Mouse (Mus musculus): ENCODE measurements around the gene 7530416G11Rik.

The 7530416G11Rik gene

DNA sequence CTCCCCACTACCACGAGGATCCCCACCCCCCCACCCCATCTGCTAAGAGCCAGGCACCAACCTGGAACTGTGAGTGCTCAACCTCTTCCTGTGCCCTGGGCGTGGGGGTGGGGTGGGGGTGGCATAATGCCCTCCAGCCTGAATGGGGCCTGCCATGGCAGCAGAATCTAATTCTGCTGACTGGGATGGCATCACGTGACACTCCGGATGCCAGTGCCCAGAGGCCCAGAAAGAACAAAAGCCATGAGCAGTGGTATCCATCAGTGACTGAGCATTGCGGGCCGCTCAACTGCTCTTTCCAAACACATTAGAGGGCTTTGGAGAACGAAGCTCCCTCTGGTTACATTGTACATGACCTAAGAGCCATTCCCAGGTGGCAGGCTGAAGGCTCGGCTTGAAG, at the start of gene 7530416G11Rik:
7530416G11Rik (minus strand) TSS at position 101 of the 400 bp plus-strand sequence.
- no peak for DNase-seq (ENCODE audit: low spot score)

DNA sequence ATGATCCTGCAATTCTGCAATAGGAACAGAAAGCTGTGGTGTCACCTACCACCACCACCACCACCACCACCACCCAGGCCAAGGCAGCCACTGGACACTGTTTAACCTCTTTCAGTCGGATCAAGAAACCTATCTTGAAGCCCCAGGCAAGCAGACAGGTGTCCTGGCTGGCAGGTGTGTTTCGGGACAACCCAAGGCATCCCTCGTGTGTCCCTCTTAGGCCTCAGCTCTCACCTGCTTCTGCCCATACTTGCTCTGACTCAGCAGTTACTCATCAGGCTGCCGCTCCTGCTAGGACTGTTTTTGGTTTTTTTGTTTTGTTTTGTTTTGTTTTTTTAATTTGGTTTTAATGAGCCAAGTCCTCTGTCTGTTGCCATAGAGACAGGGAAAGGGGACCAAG, 43.5 kb upstream of the 7530416G11Rik start:
- DNase-seq (ENCODE audit: low spot score) = no peak

DNA sequence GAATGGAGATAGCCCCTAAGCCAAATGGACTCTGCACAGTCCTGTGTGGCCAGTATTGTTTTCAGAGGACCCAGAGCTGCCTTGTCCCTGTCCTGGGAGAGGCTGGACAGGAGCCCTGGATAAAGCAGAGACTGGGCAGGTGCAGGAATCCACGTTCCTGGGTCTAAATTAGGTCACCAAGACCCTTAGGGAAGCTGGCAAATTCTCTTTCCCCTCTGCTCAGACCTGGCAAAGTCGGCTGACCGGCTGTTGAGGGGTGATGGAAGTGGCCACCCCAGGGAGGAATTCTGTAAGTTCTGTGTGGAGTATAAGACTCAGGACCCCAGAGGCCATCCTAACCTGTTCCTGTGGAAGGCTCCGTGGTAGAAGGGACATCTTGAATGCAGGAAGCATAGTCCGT, 42.3 kb upstream of the 7530416G11Rik start:
- no peak for DNase-seq (ENCODE audit: low spot score)

- no peak for DNase-seq (ENCODE audit: low spot score)
These were observed 35.1 kb upstream of the 7530416G11Rik start for GRCm38 (mm10) chr15:85538170-85538569.

GRCm38 (mm10) chr15:85537151-85537550, 34.1 kb upstream of the 7530416G11Rik start:
- no peak for DNase-seq (ENCODE audit: low spot score)

DNA sequence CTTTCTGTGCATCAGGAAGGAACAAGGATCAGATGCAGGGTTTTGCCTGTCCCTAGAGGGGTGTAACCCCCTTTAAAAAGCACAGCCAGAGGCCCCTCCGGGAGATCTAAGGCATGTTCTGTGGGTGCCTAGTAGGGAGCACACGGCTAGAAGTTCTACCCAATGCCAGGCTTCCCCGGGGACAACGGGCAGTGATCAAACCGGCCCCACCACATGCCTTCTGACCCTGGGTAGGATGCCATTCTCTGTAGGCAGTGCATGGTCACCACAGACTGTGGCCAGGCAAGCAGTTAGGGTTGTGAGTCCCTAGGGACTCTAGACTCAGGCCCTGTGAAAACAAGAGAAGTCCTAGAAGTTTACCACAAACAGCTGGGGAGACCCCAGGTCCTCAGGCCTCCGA, 31.6 kb upstream of the 7530416G11Rik start:
- no peak for DNase-seq (ENCODE audit: low spot score)

DNA sequence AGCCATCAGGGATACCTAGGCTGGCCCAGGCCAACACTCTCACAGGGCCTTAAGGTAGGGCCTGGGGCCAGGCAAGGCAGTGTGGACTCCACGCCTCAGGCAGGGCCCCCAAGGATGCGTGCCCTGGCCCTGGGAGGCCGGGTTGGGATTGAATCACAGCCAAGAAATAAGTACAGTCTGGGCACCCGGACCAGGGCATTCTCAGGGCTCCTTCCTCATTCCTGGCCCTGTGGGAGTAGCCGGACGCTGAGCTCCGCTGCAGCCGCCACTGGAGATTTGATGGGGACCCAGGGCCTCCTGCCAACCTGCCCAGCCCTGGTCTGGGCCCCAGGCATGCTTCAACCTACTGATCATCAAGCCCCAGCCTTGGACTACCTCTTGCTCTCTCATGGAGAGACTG, 31.2 kb upstream of the 7530416G11Rik start:
- no peak for DNase-seq (ENCODE audit: low spot score)

- no peak for DNase-seq (ENCODE audit: low spot score)
These were observed 29.0 kb upstream of the 7530416G11Rik start for GRCm38 (mm10) chr15:85532063-85532462.

- DNase-seq (ENCODE audit: low spot score) = no peak
These were observed 26.9 kb upstream of the 7530416G11Rik start for GRCm38 (mm10) chr15:85529911-85530310.

DNA sequence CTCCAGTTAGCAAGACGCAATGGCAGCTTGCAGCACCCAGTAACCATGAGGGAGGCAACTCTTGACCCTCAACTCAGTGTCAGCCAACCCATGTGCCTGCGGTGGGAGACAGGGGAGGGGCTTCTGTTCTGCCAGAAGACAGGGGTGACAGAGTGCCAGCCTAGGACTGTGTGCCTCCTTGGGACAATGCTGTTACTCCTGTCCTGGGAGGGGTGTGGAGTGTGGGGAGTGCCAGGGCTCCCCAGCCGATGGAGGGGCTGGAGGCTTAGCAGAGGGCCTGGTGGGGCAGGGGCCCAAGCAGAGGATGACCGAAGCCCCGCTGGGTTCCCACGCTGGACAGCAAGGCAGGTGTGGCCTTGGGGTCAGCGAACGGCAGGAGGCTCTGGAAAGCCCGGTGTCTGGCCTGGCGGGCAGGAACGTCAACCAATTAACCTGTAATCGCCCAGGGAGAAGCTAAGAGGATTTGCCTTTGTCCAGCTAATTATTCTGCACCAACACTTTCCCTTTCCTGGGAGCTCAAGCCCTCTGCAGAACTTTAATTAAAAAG, 21.4 kb upstream of the 7530416G11Rik start:
- DNase-seq (ENCODE audit: low spot score) = no peak

DNA sequence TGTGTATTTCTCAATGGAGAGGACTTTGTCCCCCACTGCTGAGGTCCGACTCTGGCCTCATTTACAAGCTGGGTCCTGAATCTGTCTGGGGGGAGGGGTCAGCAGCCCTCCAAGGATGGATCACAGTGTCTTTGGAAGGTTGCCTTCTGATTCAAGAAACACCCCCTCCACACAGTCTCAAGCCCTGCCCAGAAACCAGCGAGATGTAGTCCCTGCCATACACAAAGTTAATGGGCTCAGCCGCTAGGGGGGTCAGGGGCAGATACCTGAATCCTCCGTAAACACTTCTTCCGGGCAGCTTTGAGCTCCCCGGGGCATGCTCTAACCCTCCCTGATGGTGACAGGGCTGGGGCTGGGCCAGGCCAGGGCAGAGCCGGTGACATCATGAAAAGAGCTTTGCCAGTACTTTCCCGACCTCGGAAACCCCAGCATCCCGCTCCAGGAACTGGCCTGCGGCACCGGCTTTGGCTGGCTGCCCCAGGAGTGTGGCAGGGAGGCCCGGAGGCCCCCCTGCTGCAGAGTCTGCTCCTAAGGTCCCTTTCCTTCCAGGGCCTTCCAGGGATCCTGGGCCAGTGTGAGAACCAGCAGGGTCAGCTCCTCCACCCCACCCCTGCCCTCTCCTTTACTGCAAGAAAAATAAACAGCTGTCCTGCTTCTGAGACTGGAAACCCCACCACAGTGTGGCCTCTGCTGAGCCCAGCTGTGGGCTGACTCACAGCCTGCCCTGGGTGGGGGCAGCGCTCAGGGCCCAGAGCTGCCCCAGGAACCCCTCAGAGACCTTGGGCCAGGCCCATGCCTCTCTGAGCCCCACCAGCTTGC, 20.4 kb upstream of the 7530416G11Rik start:
- DNase-seq (ENCODE audit: low spot score) = peak; percentile 89

DNA sequence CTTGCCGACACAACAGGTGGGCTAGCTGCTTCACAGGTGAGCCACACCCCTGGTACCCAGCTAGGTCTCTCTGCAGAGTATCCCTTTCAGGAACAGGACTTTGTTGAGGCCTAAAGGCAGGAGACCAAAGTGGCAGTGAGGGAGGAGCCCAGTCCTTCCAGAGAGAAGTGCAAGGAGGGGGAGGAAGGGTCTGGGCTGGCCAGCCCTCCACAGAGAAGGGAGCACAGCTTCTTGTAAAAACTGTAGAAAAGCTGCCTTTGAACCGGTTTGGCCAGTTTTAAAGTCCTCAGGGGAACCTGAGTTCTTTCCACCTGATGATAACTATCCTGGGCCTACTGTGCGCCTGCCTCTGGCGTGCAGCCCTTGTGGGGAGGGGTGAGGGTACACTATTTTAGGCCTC, 16.4 kb upstream of the 7530416G11Rik start:
- no peak for DNase-seq (ENCODE audit: low spot score)

GRCm38 (mm10) chr15:85507370-85508014, 4.5 kb upstream of the 7530416G11Rik start:
- DNase-seq (ENCODE audit: low spot score) = no peak

DNA sequence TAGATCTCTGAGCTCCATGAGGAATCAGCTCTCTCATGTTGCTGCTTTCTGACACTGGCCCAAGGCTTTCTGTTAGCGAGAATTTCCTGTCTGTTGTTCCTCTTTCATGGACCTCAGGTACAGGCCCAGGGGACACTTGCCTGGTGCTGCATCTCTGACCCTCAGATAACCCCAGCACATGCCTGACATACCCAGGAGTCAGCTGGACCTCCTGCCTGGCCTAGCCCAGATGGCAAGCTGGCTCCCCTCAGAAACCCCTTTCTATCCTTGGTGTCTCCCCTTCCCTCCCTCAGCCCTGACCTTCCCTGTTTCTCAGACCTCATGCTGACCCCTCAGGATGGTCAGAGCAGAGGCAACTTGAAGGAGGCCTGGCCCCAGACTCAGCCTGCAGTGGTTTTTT, 3.7 kb upstream of the 7530416G11Rik start:
- DNase-seq (ENCODE audit: low spot score) = peak; percentile 15

GRCm38 (mm10) chr15:85505118-85505925, 2.3 kb upstream of the 7530416G11Rik start:
- DNase-seq (ENCODE audit: low spot score) = peak; percentile 88

GRCm38 (mm10) chr15:85500267-85500666, 2.8 kb downstream of the 7530416G11Rik start:
- no peak for DNase-seq (ENCODE audit: low spot score)

- DNase-seq (ENCODE audit: low spot score) = no peak
These were observed 5.0 kb downstream of the 7530416G11Rik start for GRCm38 (mm10) chr15:85497981-85498475.

- no peak for DNase-seq (ENCODE audit: low spot score)
These were observed 5.5 kb downstream of the 7530416G11Rik start for GRCm38 (mm10) chr15:85497548-85497947.

DNA sequence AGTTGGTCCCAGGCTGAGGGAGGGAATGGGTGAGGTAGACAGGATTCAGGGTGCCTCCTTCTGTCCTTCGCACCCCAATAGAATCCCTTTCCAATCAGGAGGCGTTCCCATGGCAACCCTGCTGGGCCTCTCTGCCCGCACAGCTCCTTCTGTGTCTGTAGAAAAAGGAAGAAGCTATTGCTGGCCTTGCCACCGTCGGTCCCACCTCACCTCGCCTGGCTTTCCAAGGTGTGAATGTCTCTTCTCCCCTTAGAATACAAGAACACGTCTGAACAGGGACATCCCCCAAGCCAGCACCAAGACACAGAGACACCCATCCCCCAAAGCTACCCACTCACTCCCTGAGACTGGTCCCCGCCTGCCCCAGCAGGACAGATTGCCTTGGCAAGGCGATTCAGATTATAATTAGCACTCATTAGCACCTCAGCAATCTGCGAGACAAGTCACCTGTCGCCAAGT, 8.8 kb downstream of the 7530416G11Rik start:
- no peak for DNase-seq (ENCODE audit: low spot score)

DNA sequence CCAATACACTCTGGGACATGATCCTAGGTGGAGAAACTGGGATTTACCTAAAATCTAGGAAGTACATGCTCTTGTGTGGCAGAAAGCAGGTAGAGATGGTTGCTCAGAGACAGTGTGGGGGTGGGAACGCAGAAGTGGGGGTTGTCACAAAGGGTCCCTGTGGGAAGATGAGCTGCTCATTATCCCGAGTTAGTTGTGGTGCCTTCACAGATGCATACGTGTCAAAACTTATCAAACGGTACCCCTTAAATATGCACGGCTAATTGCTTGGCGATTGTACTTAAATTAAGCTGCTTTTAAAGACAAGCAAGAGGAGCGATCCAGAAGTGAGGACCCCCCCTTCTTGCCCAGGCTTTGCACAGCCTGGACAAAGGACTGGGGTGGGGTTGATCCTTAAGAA, 13.3 kb downstream of the 7530416G11Rik start:
- DNase-seq (ENCODE audit: low spot score) = no peak

DNA sequence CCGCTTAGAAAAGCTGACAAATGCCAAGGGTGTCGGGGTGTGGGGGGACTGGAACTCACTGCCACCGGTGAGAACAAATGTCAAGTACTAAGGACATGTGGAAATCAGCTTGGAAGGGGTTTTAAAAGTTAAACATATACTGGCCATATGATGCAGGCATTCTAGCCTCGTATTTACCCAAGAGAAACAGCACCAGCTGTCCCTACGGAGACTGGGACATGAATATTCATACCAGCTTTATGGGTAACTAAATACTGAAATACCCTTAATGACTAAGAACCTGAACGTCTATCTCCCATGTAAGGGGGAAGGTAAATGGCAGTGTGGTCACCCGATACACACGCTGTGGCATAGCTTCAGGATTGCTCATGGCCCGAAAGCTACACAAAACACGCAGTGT, 14.1 kb downstream of the 7530416G11Rik start:
- DNase-seq (ENCODE audit: low spot score) = no peak

DNA sequence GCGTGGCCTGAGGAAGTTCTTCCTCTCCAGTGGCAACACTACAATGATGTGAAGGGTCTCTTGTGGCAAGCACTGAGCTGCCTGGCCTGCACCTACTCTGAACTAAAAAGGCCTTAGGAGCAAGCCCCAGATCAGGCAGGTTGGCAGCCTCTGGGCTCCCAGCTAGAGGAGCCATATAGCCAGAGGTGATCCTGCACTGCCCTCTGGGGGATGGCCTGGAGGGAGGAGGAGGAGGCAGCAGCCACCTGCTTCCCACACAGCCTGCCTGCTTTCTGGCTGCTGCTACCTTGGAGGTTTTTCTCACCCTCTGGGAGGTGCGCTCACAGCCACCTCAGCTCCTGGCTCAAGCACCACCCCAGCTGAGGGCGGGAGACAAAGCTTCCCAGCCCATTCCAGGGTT, 22.4 kb downstream of the 7530416G11Rik start:
- DNase-seq (ENCODE audit: low spot score) = peak; percentile 43

All from MN1 (cell line).